Mouse (Mus musculus): ENCODE data around the gene Mndal. TPM values are rescaled to one million over a fixed set of nuclear protein-coding genes. Genes with fewer than 3 reads are reported as not detected.
"Not testable (repeated sequence)": the region's sequence is repeated elsewhere in the genome, so short reads cannot be mapped to it uniquely, and the experiment has no call there.

Mndal gene
- total and polyA plus RNA-seq, 3 experiments: 56.8 to 175 (median 107) TPM

DNA sequence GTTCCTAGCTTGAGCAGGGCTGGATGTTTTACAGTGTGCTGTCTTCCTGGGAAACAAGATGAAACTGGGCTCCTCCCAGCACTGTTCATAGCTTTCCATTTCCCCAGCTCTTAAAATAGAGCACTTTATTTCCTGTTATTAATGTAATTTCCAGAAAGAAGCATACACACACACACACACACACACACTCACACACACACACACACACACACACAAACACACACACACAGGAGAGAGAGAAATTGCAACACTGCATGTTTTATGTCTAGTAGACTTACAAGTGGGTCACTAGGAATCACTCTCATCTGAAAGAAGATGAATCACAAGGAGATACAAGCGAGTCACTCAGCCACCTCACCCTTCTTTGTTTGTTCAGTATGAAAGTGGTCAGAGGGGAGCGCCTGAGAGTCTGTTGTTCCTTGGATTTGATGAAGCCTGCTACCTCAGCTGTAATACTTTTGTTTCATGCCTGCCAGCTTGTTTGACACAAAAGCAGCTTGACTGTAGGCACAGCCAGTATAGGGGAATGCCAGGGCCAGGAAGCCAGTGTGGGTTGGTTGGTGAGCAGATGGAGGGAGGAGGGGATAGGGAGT, 139.5 kb downstream of the Mndal start:
- in situ Hi-C loops (cut with MboI; ENCODE audit: low pct_ligation_motif_present, low pct_unique_long_range_greater_than_20kb, low sequenced_read_pairs); H3K27ac ChIP-seq (ENCODE audit: insufficient read depth, low read depth); H3K9me3 ChIP-seq (replicated peaks; ENCODE audit: low read length); H3K4me2 ChIP-seq (ENCODE audit: insufficient read depth, low read depth, poor library complexity, severe bottlenecking); H3K9ac ChIP-seq (ENCODE audit: insufficient read depth, low read depth); H3K36me3 ChIP-seq (replicated peaks in 1 of 2; ENCODE audit: control insufficient read depth in 1 of 2, insufficient read depth in 1 of 2, low read length in 1 of 2); DNase-seq (ENCODE audit: extremely low read depth); H3K27me3 ChIP-seq (replicated peaks); H3K79me2 ChIP-seq (replicated peaks; ENCODE audit: control insufficient read depth, extremely low read depth, insufficient read depth, poor library complexity, severe bottlenecking); H3K4me1 ChIP-seq (ENCODE audit: control insufficient read depth in 1 of 2, insufficient read depth in 2 of 2); dilution Hi-C loops (cut with MboI; ENCODE audit: extremely low pct_ligation_motif_present, extremely low pct_unique_long_range_greater_than_20kb, low sequenced_read_pairs); H3K4me3 ChIP-seq (replicated peaks in 1 of 3; ENCODE audit: low read depth in 2 of 3, low read length in 2 of 3, poor library complexity in 1 of 3): not testable (repeated sequence)

DNA sequence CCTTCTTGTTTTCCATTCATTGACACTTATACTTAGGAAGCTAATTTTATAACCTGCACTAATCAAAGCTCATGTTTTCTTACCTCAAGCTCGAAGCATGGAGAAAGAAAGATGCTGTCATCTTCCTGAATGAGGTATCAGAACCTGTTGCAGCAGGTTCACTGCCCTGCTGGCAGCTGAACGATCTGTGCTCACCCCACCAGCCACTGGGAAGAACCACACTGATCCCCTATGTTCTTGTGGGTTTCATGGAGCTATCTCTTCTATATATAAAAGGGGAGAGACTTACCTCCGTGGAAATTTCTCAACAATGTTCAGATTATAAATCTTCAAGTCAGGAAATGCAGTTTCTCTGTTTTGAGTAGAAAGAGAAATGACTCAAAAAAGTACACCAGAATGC, 140.1 kb downstream of the Mndal start:
- H3K36me3 ChIP-seq (replicated peaks in 1 of 2; ENCODE audit: control insufficient read depth in 1 of 2, insufficient read depth in 1 of 2, low read length in 1 of 2); H3K27ac ChIP-seq (ENCODE audit: insufficient read depth, low read depth); H3K9ac ChIP-seq (ENCODE audit: insufficient read depth, low read depth); H3K9me3 ChIP-seq (replicated peaks; ENCODE audit: low read length); dilution Hi-C loops (cut with MboI; ENCODE audit: extremely low pct_ligation_motif_present, extremely low pct_unique_long_range_greater_than_20kb, low sequenced_read_pairs); H3K4me3 ChIP-seq (replicated peaks in 1 of 3; ENCODE audit: low read depth in 2 of 3, low read length in 2 of 3, poor library complexity in 1 of 3); H3K27me3 ChIP-seq (replicated peaks); in situ Hi-C loops (cut with MboI; ENCODE audit: low pct_ligation_motif_present, low pct_unique_long_range_greater_than_20kb, low sequenced_read_pairs); H3K79me2 ChIP-seq (replicated peaks; ENCODE audit: control insufficient read depth, extremely low read depth, insufficient read depth, poor library complexity, severe bottlenecking); DNase-seq (ENCODE audit: extremely low read depth); H3K4me1 ChIP-seq (ENCODE audit: control insufficient read depth in 1 of 2, insufficient read depth in 2 of 2): not testable (repeated sequence)
- H3K4me2 ChIP-seq (ENCODE audit: insufficient read depth, low read depth, poor library complexity, severe bottlenecking): peak overlapping the region; percentile 24; the same call in 1 of the 2 replicates

DNA sequence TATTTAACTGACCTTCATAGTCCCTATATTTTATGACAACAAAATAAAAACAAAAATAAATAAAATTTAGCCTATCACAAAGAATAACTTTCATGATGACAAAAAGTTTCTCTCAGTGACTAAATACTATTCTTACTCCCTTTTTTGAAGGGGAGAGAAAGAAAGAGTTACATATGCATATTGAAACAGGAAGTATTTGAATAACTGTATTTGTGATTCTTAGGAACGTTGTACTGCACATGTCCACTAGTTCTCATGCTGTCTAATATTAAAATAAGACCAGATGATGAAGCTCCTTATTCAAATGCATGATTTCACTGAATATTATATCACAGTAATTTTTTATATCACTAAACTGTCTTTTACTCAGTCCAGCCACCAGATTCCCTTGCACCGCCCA, 140.5 kb downstream of the Mndal start:
- dilution Hi-C loops (cut with MboI; ENCODE audit: extremely low pct_ligation_motif_present, extremely low pct_unique_long_range_greater_than_20kb, low sequenced_read_pairs); H3K4me3 ChIP-seq (replicated peaks in 1 of 3; ENCODE audit: low read depth in 2 of 3, low read length in 2 of 3, poor library complexity in 1 of 3); H3K4me1 ChIP-seq (ENCODE audit: control insufficient read depth in 1 of 2, insufficient read depth in 2 of 2); H3K27ac ChIP-seq (ENCODE audit: insufficient read depth, low read depth); H3K27me3 ChIP-seq (replicated peaks); DNase-seq (ENCODE audit: extremely low read depth); in situ Hi-C loops (cut with MboI; ENCODE audit: low pct_ligation_motif_present, low pct_unique_long_range_greater_than_20kb, low sequenced_read_pairs); H3K9me3 ChIP-seq (replicated peaks; ENCODE audit: low read length); H3K36me3 ChIP-seq (replicated peaks in 1 of 2; ENCODE audit: control insufficient read depth in 1 of 2, insufficient read depth in 1 of 2, low read length in 1 of 2); H3K9ac ChIP-seq (ENCODE audit: insufficient read depth, low read depth); H3K79me2 ChIP-seq (replicated peaks; ENCODE audit: control insufficient read depth, extremely low read depth, insufficient read depth, poor library complexity, severe bottlenecking): not testable (repeated sequence)
- peak overlapping the region; percentile 24; the same call in 1 of the 2 replicates for H3K4me2 ChIP-seq (ENCODE audit: insufficient read depth, low read depth, poor library complexity, severe bottlenecking)

Other genes with a start within 250 kb of the Mndal start
- 2.1 and 2.6 TPM in 2 replicates for gene Ifi207, start 200.7 kb downstream of the Mndal start, total RNA-seq (2012; rRNA removed)
- gene Ifi207, start 200.7 kb downstream of the Mndal start, total RNA-seq (2014; rRNA removed): 2.9 and 3.4 TPM in 2 replicates
- gene Ifi207, start 200.7 kb downstream of the Mndal start, polyA plus RNA-seq (2012; ENCODE audit: insufficient read length, low read depth): 10.0 and 11.9 TPM in 2 replicates
- gene Ifi204, start 175.5 kb downstream of the Mndal start, total RNA-seq (2012; rRNA removed): 1.4 and 1.5 TPM in 2 replicates
- 0.94 and 1.6 TPM in 2 replicates for gene Ifi204, start 175.5 kb downstream of the Mndal start, total RNA-seq (2014; rRNA removed)
- gene Ifi204, start 175.5 kb downstream of the Mndal start, polyA plus RNA-seq (2012; ENCODE audit: insufficient read length, low read depth): 0.83 and 1.4 TPM in 2 replicates
- gene Ifi211, start 29.4 kb downstream of the Mndal start, total RNA-seq (2012; rRNA removed): 57.8 and 89.1 TPM in 2 replicates
- gene Ifi211, start 29.4 kb downstream of the Mndal start, total RNA-seq (2014; rRNA removed): 114 and 130 TPM in 2 replicates
- 66.6 and 67.9 TPM in 2 replicates for gene Ifi211, start 29.4 kb downstream of the Mndal start, polyA plus RNA-seq (2012; ENCODE audit: insufficient read length, low read depth)
- 13.3 and 14.2 TPM in 2 replicates for gene Ifi203, start 181 bp upstream of the Mndal start, total RNA-seq (2012; rRNA removed)
- 27.5 and 35.8 TPM in 2 replicates for gene Ifi203, start 181 bp upstream of the Mndal start, total RNA-seq (2014; rRNA removed)
- gene Ifi203, start 181 bp upstream of the Mndal start, polyA plus RNA-seq (2012; ENCODE audit: insufficient read length, low read depth): 33.0 and 36.5 TPM in 2 replicates
- not detected in 2 replicates for gene Ifi202b, start 40.3 kb upstream of the Mndal start, total RNA-seq (2012; rRNA removed)
- gene Ifi202b, start 40.3 kb upstream of the Mndal start, total RNA-seq (2014; rRNA removed): not detected in 2 replicates
- gene Ifi202b, start 40.3 kb upstream of the Mndal start, polyA plus RNA-seq (2012; ENCODE audit: insufficient read length, low read depth): not detected in 2 replicates
- 0.13 and 0.17 TPM in 2 replicates for gene Ifi205, start 89.3 kb upstream of the Mndal start, total RNA-seq (2012; rRNA removed)
- gene Ifi205, start 89.3 kb upstream of the Mndal start, total RNA-seq (2014; rRNA removed): 0.35 and 0.45 TPM in 2 replicates
- gene Ifi205, start 89.3 kb upstream of the Mndal start, polyA plus RNA-seq (2012; ENCODE audit: insufficient read length, low read depth): 0.17 and 0.45 TPM in 2 replicates
- gene Olfr433, start 98.2 kb upstream of the Mndal start, total RNA-seq (2012; rRNA removed): 0.34 and 0.51 TPM in 2 replicates
- gene Olfr433, start 98.2 kb upstream of the Mndal start, total RNA-seq (2014; rRNA removed): 0.43 and 0.47 TPM in 2 replicates
- 0.37 and 0.54 TPM in 2 replicates for gene Olfr433, start 98.2 kb upstream of the Mndal start, polyA plus RNA-seq (2012; ENCODE audit: insufficient read length, low read depth)
- gene Olfr432, start 106.7 kb upstream of the Mndal start, total RNA-seq (2012; rRNA removed): not detected in 2 replicates
- 0.04 and 0.05 TPM in 2 replicates for gene Olfr432, start 106.7 kb upstream of the Mndal start, total RNA-seq (2014; rRNA removed)
- gene Olfr432, start 106.7 kb upstream of the Mndal start, polyA plus RNA-seq (2012; ENCODE audit: insufficient read length, low read depth): 0.07 and 0.13 TPM in 2 replicates
- not detected in 2 replicates for gene Olfr430, start 124.1 kb upstream of the Mndal start, total RNA-seq (2012; rRNA removed)
- gene Olfr430, start 124.1 kb upstream of the Mndal start, total RNA-seq (2014; rRNA removed): not detected in 2 replicates
- not detected in 2 replicates for gene Olfr430, start 124.1 kb upstream of the Mndal start, polyA plus RNA-seq (2012; ENCODE audit: insufficient read length, low read depth)
- not detected in 2 replicates for gene Olfr429, start 141.8 kb upstream of the Mndal start, total RNA-seq (2012; rRNA removed)
- gene Olfr429, start 141.8 kb upstream of the Mndal start, total RNA-seq (2014; rRNA removed): not detected in 2 replicates
- not detected in 2 replicates for gene Olfr429, start 141.8 kb upstream of the Mndal start, polyA plus RNA-seq (2012; ENCODE audit: insufficient read length, low read depth)
- not detected in 2 replicates for gene Olfr427, start 154.4 kb upstream of the Mndal start, total RNA-seq (2012; rRNA removed)
- gene Olfr427, start 154.4 kb upstream of the Mndal start, total RNA-seq (2014; rRNA removed): not detected in 2 replicates
- not detected in 2 replicates for gene Olfr427, start 154.4 kb upstream of the Mndal start, polyA plus RNA-seq (2012; ENCODE audit: insufficient read length, low read depth)
- gene Olfr231, start 178.7 kb upstream of the Mndal start, total RNA-seq (2012; rRNA removed): not detected in 2 replicates
- not detected in 2 replicates for gene Olfr231, start 178.7 kb upstream of the Mndal start, total RNA-seq (2014; rRNA removed)
- not detected in 2 replicates for gene Olfr231, start 178.7 kb upstream of the Mndal start, polyA plus RNA-seq (2012; ENCODE audit: insufficient read length, low read depth)
- gene Olfr424, start 189.0 kb upstream of the Mndal start, total RNA-seq (2012; rRNA removed): not detected in 2 replicates
- gene Olfr424, start 189.0 kb upstream of the Mndal start, total RNA-seq (2014; rRNA removed): not detected in 2 replicates
- not detected in 2 replicates for gene Olfr424, start 189.0 kb upstream of the Mndal start, polyA plus RNA-seq (2012; ENCODE audit: insufficient read length, low read depth)
- not detected in 2 replicates for gene Olfr420, start 213.1 kb upstream of the Mndal start, total RNA-seq (2012; rRNA removed)
- not detected in 2 replicates for gene Olfr420, start 213.1 kb upstream of the Mndal start, total RNA-seq (2014; rRNA removed)
- 0.73 and 1.1 TPM in 2 replicates for gene Olfr420, start 213.1 kb upstream of the Mndal start, polyA plus RNA-seq (2012; ENCODE audit: insufficient read length, low read depth)
- 0.81 and 0.84 TPM in 2 replicates for gene Spta1, start 230.3 kb upstream of the Mndal start, total RNA-seq (2012; rRNA removed)
- 1.2 and 1.6 TPM in 2 replicates for gene Spta1, start 230.3 kb upstream of the Mndal start, total RNA-seq (2014; rRNA removed)
- gene Spta1, start 230.3 kb upstream of the Mndal start, polyA plus RNA-seq (2012; ENCODE audit: insufficient read length, low read depth): 16.0 TPM in 2 replicates